Mouse (Mus musculus): ENCODE measurements at regions not wholly inside any gene's neighbourhood (a gene's known extent, or its start where the extent isn't known, plus 50 kb on each side); places are given as distances from the start of the nearest gene placed in this dataset.

DNA sequence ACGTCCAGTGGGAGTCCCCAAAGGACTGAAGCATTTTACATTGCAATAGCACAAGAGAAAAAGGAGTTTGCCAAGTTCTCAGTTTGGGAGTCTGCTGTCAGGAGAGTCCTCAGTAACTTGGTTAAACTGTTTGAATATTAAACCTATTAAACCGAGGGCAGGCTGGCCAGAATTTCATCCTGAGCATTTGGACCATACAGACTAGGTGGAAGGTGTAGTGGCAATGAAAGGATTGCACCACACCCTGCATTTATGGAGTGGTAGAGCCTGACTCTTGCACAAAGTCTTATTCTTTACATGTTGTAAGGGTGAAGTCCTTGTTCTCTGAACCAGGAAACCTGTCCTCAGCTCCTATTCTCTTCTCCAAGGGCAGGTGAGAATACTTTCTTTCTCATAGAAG, 58.6 kb upstream of the Map4k3 start:
- TF ChIP-seq CTCF (IDR thresholded peaks at IDR 0.05; ENCODE audit: low read depth, low read length) (no peak), POLR2A (IDR thresholded peaks at IDR 0.05; ENCODE audit: extremely low read depth, insufficient read depth, low read length) (no peak)

Data from liver, adult 2 months (tissue).